Mouse (Mus musculus) forebrain, postnatal 0 days (tissue): ENCODE results near the gene Dera. TPM values are rescaled to one million over a fixed set of nuclear protein-coding genes. Genes with fewer than 3 reads are reported as not detected.

Experiments
- ATAC-seq: fragments of 200-750 bp; cut with Nextera tagmentation; 2 replicates; pipeline ENCODE4 v1.8.0; 2017; ENCODE audit warnings: mild to moderate bottlenecking, moderate library complexity
- DNase-seq: peaks from one replicate; pipeline ENCODE4 v3.0.0-alpha.2; 2015
- H3K27ac ChIP-seq: fragments of 300-500 bp; sonication (generic); 2 replicates; pipeline ENCODE4 v1.5.1; 2014; ENCODE audit warnings: low read depth, mild to moderate bottlenecking, antibody characterized with exemption, low read length, moderate library complexity, mixed read lengths
- H3K27me3 ChIP-seq: fragments of 300-500 bp; sonication (generic); 2 replicates; pipeline ENCODE4 v1.6.1; 2014; ENCODE audit warnings: mild to moderate bottlenecking, low read length, mixed read lengths; ENCODE audit not compliant: insufficient read depth
- H3K36me3 ChIP-seq: fragments of 300-500 bp; sonication (generic); 2 replicates; pipeline ENCODE4 v1.6.1; 2014; ENCODE audit warnings: mild to moderate bottlenecking, moderate library complexity; ENCODE audit not compliant: insufficient read depth
- H3K4me1 ChIP-seq: fragments of 300-500 bp; sonication (generic); 2 replicates; pipeline ENCODE4 v1.6.1; 2014; ENCODE audit warnings: antibody characterized with exemption; ENCODE audit not compliant: insufficient read depth
- H3K4me2 ChIP-seq: fragments of 300-500 bp; sonication (generic); 2 replicates; pipeline ENCODE4 v1.6.1; 2014; ENCODE audit warnings: low read depth, mild to moderate bottlenecking, moderate library complexity
- H3K4me3 ChIP-seq: fragments of 300-500 bp; sonication (generic); 2 replicates; pipeline ENCODE4 v1.5.1; 2014; ENCODE audit warnings: low read depth, low read length, mixed read lengths
- H3K9ac ChIP-seq: fragments of 300-500 bp; sonication (generic); 2 replicates; pipeline ENCODE4 v1.6.1; 2014; ENCODE audit warnings: mild to moderate bottlenecking
- H3K9me3 ChIP-seq: fragments of 300-500 bp; sonication (generic); 2 replicates; pipeline ENCODE4 v1.6.1; 2016; ENCODE audit warnings: low read length
- CTCF ChIP-seq: sonication (generic); IDR thresholded peaks from 2 replicates; pipeline ENCODE4 v1.5.1; 2016; ENCODE audit warnings: antibody characterized with exemption, control low read depth, low read depth
- WGBS: fragments of 180-500 bp; shearing (Covaris S2); extraction: QIAGEN DNeasy Blood & Tissue Kit; methylation state at CpG from one replicate; pipeline ENCODE4 v1.1.7; 2014; 5-methylcytosine and 5-hydroxymethylcytosine counted together
- polyA plus RNA-seq: library from polyadenylated mRNA; unstranded; fragments of >200 nt; fragmentation: Nextera tagmentation; extraction: Ambion mirVana; gene quantifications from 2 replicates; pipeline ENCODE4 v1.2.1, GENCODE M21; 2015
- total RNA-seq: library from RNA; depleted of rRNA; stranded (reverse); fragments of >200 nt; gene quantifications from 2 replicates; pipeline ENCODE4 v1.2.3, GENCODE M21; 2014

Gene Dera
- total and polyA plus RNA-seq, 2 experiments from 2014 or later = 5.0 to 11.0 TPM

DNA sequence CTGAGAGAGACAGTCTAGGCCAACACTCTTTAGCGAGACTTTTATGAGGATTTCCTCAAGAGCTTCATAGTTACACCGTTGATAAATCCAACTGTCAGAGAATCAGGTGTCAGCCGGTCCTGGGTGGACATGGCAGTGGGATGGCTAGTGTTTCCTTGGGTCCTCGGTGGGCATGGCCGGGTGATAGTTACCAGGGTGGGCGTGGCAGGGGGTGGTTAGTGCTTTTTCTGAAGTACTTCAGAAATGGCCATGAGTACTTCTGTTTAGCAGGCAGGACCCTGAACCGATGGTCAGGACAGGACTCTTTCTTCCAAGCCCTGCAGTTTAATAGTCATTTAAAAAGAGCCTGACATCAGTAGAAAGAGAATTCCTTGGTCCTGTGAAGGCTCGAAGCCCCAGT is 52.5 kb downstream of the Dera start:
- Histone ChIP-seq H3K4me2 (no peak overlapping the region), H3K4me1 (no peaks in the 10 kb centered on the region), H3K36me3 (no peaks in the 10 kb centered on the region), H3K27ac (no peak overlapping the region), H3K4me3 (no peak overlapping the region), H3K9ac (no peak overlapping the region), H3K27me3 (no peaks in the 10 kb centered on the region), H3K9me3 (no peaks in the 10 kb centered on the region)
- WGBS = 93% methylated on average over 8 of the region's 8 CpGs
- ATAC-seq (no peak), DNase-seq (no peak)
- no peak for TF ChIP-seq CTCF

DNA sequence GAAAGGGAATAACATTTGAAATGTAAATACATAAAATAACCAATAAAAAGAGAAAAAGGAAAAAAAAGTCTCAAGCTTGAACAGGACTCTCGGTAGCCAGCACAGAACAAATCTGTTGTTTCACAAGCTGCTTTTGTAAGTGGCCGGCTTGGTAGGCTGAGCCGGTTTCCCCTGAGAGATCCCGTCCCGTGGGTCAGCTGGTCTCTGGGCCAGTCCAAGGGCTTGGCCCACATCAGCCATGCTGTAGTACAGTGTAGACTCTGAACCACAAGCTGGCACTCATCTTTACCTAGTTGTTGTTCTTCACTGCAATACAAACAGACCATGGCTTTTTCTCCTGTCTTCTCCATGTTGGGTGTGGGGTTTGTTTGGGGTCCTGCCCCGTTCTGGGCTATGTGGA is 53.0 kb downstream of the Dera start:
- Histone ChIP-seq H3K27me3 (no peaks in the 10 kb centered on the region), H3K9ac (no peak overlapping the region), H3K4me1 (no peaks in the 10 kb centered on the region), H3K4me2 (no peak overlapping the region), H3K36me3 (no peaks in the 10 kb centered on the region), H3K9me3 (no peaks in the 10 kb centered on the region), H3K4me3 (no peak overlapping the region), H3K27ac (no peak overlapping the region)
- no peak for DNase-seq
- ATAC-seq = no peak
- TF ChIP-seq CTCF = no peak
- WGBS = 93% methylated on average over 6 of the region's 6 CpGs

DNA sequence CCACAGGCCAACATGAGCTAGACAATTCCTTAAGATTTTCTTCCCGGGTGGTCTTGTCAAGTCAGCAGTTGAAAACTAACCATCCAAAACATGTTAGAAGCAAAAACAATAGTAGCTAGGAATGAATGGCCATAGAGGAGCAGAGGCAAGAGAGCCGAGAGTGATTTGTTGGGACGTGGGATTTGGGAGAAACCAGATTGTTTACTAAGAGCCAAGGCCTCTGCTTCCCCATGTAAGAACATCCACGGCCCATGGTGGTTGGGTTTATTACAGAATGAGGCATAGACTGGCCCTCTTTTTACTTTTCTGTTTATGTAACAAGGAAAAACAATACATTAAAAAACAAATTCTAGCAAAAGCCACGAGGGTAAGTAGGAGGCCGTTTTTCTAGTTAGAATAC is 54.4 kb downstream of the Dera start:
- no peak overlapping the region for H3K27ac ChIP-seq
- no peak for TF ChIP-seq CTCF
- ATAC-seq = no peak

DNA sequence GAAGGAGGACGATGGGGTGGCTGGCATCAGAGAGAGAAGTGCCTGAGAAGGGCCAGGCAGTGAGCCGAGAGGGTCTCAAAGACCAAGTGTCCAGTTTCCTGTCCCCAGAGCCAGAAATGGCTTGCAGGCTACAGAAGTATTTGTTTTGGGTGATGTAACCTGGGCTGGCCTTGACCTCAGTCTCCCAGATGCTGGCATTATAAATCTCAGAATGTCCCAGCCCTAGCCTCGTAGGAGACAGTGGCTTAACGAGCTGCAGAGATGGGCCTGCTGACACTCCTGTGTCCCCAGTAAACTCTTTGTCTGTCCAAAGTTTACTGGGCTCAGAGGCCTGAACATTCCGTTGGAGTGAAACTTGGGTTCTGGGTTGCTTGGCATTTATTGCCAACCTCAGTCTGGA is 55.8 kb downstream of the Dera start:
- Histone ChIP-seq H3K9me3 (no peaks in the 10 kb centered on the region), H3K4me3 (no peak overlapping the region), H3K4me1 (no peaks in the 10 kb centered on the region), H3K36me3 (no peaks in the 10 kb centered on the region), H3K9ac (no peak overlapping the region), H3K27me3 (no peaks in the 10 kb centered on the region), H3K27ac (no peak overlapping the region), H3K4me2 (no peak overlapping the region)
- no peak for DNase-seq
- 55% methylated on average over 5 of the region's 5 CpGs for WGBS
- no peak for TF ChIP-seq CTCF
- no peak for ATAC-seq

More for the DNA sequence above, 54.4 kb downstream of the Dera start:
- Histone ChIP-seq H3K9ac (no peak overlapping the region), H3K27me3 (no peaks in the 10 kb centered on the region), H3K4me1 (no peaks in the 10 kb centered on the region), H3K9me3 (no peaks in the 10 kb centered on the region), H3K4me2 (no peak overlapping the region), H3K36me3 (no peaks in the 10 kb centered on the region), H3K4me3 (no peak overlapping the region)
- no peak for DNase-seq
- WGBS = 68% methylated on average over 6 of the region's 6 CpGs

DNA sequence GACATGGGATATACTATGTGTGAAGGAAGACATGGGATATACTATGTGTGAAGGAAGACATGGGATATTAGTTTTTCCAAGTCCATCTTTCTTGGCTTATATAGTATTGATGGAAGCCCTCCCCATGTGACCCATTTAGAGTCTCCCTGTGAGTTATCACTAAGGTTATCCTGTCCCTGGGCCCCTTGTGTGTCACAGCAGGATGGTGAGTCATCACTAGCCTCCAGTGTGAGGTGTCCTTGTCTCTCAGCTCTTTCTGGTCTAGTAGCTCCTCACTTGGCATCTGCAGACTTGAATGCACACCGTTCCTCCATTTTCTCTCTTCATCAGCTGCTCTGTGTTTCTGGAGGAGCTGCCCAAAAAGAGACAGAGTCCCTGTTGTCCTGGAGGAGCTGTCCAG is 59.7 kb downstream of the Dera start:
- DNase-seq (no peak), ATAC-seq (no peak)
- H3K4me1 ChIP-seq = no peaks in the 10 kb centered on the region
- no peak overlapping the region for H3K27ac ChIP-seq
- TF ChIP-seq CTCF = no peak
- H3K4me3 ChIP-seq = no peak overlapping the region
- no peak overlapping the region for H3K4me2 ChIP-seq
- no peaks in the 10 kb centered on the region for H3K27me3 ChIP-seq
- H3K36me3 ChIP-seq = no peaks in the 10 kb centered on the region
- H3K9me3 ChIP-seq = no peaks in the 10 kb centered on the region
- H3K9ac ChIP-seq = no peak overlapping the region
- 96% methylated on average over 1 of the region's 1 CpGs for WGBS

DNA sequence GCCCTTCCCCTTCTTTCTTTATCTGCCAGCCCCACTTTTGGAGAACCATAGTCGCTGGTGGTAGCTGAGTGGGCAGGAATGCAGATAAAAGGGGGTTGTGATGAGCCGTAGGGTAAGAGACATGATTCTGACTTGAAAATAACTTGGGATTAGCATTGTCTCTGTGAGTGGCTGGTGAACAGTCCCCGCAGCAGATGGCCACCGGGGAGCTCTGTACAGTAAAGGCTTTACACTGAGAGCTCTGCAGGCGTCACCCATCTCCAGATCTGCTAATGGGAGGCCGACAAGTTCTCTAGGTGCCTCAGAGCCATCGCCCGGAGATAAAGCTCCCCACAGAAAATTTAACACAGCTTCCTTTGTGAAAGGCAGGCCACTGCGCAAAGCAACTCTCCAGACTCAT is 62.2 kb downstream of the Dera start:
- ATAC-seq (no peak), DNase-seq (no peak)
- Histone ChIP-seq H3K4me2 (no peak overlapping the region), H3K9me3 (no peaks in the 10 kb centered on the region), H3K36me3 (no peaks in the 10 kb centered on the region), H3K4me3 (no peak overlapping the region), H3K4me1 (no peaks in the 10 kb centered on the region), H3K9ac (no peak overlapping the region), H3K27ac (no peak overlapping the region), H3K27me3 (no peaks in the 10 kb centered on the region)
- 76% methylated on average over 9 of the region's 9 CpGs for WGBS
- TF ChIP-seq CTCF = no peak

DNA sequence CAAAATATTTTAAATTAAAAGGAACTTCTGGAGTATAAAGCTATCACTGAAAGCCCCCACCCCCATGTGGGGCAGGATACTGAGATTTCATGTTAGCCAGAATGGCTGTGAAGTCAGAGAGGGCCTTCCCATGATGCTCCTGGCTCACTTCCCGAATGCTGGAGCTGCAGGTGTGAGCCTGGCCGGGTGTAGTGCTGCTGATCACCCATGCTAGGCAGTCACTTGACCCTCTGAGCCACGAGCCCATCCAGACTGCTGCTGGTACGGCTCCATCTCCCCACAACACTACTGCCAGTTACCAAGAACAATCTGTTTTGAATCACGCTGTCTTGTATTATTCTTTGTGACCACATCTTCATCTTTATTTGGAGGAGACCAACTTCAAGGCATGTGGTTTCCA is 68.2 kb downstream of the Dera start:
- no peak overlapping the region for H3K9ac ChIP-seq
- H3K4me2 ChIP-seq = no peak overlapping the region
- TF ChIP-seq CTCF = no peak
- WGBS = 77% methylated on average over 5 of the region's 5 CpGs
- H3K27ac ChIP-seq = no peak overlapping the region
- H3K4me3 ChIP-seq = no peak overlapping the region
- no peaks in the 10 kb centered on the region for H3K4me1 ChIP-seq
- H3K27me3 ChIP-seq = no peaks in the 10 kb centered on the region
- ATAC-seq = no peak
- no peaks in the 10 kb centered on the region for H3K9me3 ChIP-seq
- H3K36me3 ChIP-seq = no peaks in the 10 kb centered on the region
- DNase-seq = no peak
